Mouse (Mus musculus) heart, adult 2 months (tissue): ENCODE results near the gene Fzd5. TPM values are rescaled to one million over a fixed set of nuclear protein-coding genes. Genes with fewer than 3 reads are reported as not detected.

Experiments
- DNase-seq, 2 experiments: peaks; one replicate each; pipeline ENCODE4 v3.0.0; 2021
- H3K27ac ChIP-seq: fragments of 200-600 bp; 2 replicates; pipeline ENCODE4 v1.8.1; 2022
- H3K27me3 ChIP-seq: fragments of 200-500 bp; 2 replicates; pipeline ENCODE4 v1.6.1; 2012; ENCODE audit warnings: mild to moderate bottlenecking, low read length, inconsistent platforms, mixed read lengths; ENCODE audit not compliant: control insufficient read depth, insufficient read depth
- H3K36me3 ChIP-seq: fragments of 200-500 bp; 2 replicates; pipeline ENCODE4 v1.6.1; 2012; ENCODE audit warnings: low read length, inconsistent platforms; ENCODE audit not compliant: control insufficient read depth, insufficient read depth
- H3K4me1 ChIP-seq: fragments of 200-500 bp; 2 replicates; pipeline ENCODE4 v1.6.1; 2011; ENCODE audit warnings: low read length; ENCODE audit not compliant: control insufficient read depth, insufficient read depth
- H3K4me3 ChIP-seq: fragments of 200-600 bp; 2 replicates; pipeline ENCODE4 v1.8.1; 2022
- H3K79me2 ChIP-seq: fragments of 200-500 bp; replicated peaks from 2 replicates; pipeline ENCODE4 v1.6.1; 2012; ENCODE audit warnings: mild to moderate bottlenecking, inconsistent platforms, low read length, moderate library complexity, mixed read lengths; ENCODE audit not compliant: control insufficient read depth, insufficient read depth
- H3K9ac ChIP-seq: fragments of 200-500 bp; 2 replicates; pipeline ENCODE4 v1.6.1; 2012; ENCODE audit warnings: low read depth, mild to moderate bottlenecking, control low read depth, inconsistent platforms, low read length, mixed read lengths
- CTCF ChIP-seq: fragments of 200-600 bp; IDR thresholded peaks from 2 replicates; pipeline ENCODE4 v1.8.1; 2022; ENCODE audit warnings: antibody characterized with exemption, mild to moderate bottlenecking, moderate library complexity
- EP300 ChIP-seq: fragments of 200-500 bp; IDR thresholded peaks from 2 replicates; pipeline ENCODE4 v1.6.1; 2011; ENCODE audit warnings: low read depth, low read length, control low read depth; ENCODE audit not compliant: insufficient read depth
- POLR2A ChIP-seq: fragments of 200-500 bp; IDR thresholded peaks from 2 replicates; pipeline ENCODE4 v1.6.1; 2011; ENCODE audit warnings: mild to moderate bottlenecking, low read depth, low read length, control low read depth; ENCODE audit not compliant: insufficient read depth
- WGBS: fragments of 180-500 bp; shearing (Covaris S2); methylation state at CpG from one replicate; pipeline ENCODE4 v1.1.7; 2018; 5-methylcytosine and 5-hydroxymethylcytosine counted together
- intact Hi-C: fragments of 180-260 bp; cut with DNase I; formaldehyde crosslinking; loops from one replicate; pipeline ENCODE4 v1.15.1; 2025
- polyA plus RNA-seq: library from polyadenylated mRNA; depleted of rRNA; stranded (reverse); fragments of >200 nt; gene quantifications from 2 replicates; pipeline ENCODE4 v1.2.3, GENCODE M21; 2012
- total RNA-seq, 2 experiments: library from RNA; stranded (reverse); gene quantifications; 2 replicates each; pipeline ENCODE4 v1.2.3; 2021

Fzd5 gene
- total and polyA plus RNA-seq, 3 experiments = 3.2 to 4.4 (median 3.6) TPM

- 67% methylated on average over 8 of the region's 8 CpGs for WGBS
- Histone ChIP-seq H3K27me3 (no peaks in the 10 kb centered on the region), H3K4me3 (no peak overlapping the region), H3K36me3 (no peaks in the 10 kb centered on the region), H3K27ac (no peak overlapping the region), H3K79me2 (no peaks in the 10 kb centered on the region), H3K4me1 (peaks cover 2% of the 10 kb centered on the region; the same call in 1 of the 2 replicates), H3K9ac (no peak overlapping the region)
- intact Hi-C loops = no loop called here
- peak; percentile 69 to 76 for DNase-seq
- TF ChIP-seq POLR2A (0 out of 2 replicates have a peak, but pooled peaks have one; percentile 30), CTCF (no peak)
These were observed 15.6 kb upstream of the Fzd5 start for GRCm38 (mm10) chr1:64753109-64753508.

- H3K9ac ChIP-seq = no peak overlapping the region
- H3K4me3 ChIP-seq = no peak overlapping the region
- intact Hi-C loops = no loop called here
- no peaks in the 10 kb centered on the region for H3K79me2 ChIP-seq
- DNase-seq = no peak
- H3K4me1 ChIP-seq = no peaks in the 10 kb centered on the region
- H3K27ac ChIP-seq = no peak overlapping the region
- H3K27me3 ChIP-seq = no peaks in the 10 kb centered on the region
- no peaks in the 10 kb centered on the region for H3K36me3 ChIP-seq
- no peak for TF ChIP-seq POLR2A
- no peak for TF ChIP-seq EP300
- no peak for TF ChIP-seq CTCF
These were observed 7.1 kb upstream of the Fzd5 start for GRCm38 (mm10) chr1:64744616-64745015.

- H3K9ac ChIP-seq = no peak overlapping the region
- H3K27ac ChIP-seq = no peak overlapping the region
- H3K79me2 ChIP-seq = no peaks in the 10 kb centered on the region
- H3K36me3 ChIP-seq = no peaks in the 10 kb centered on the region
- H3K4me3 ChIP-seq = no peak overlapping the region
- DNase-seq = no peak
- H3K4me1 ChIP-seq = 0 out of 2 replicates have a peak, but pooled peaks cover 2% of the 10 kb centered on the region
- intact Hi-C loops = no loop called here
- no peak for TF ChIP-seq CTCF
- no peak for TF ChIP-seq EP300
- TF ChIP-seq POLR2A = no peak
- WGBS = 65% methylated on average over 18 of the region's 18 CpGs
- no peaks in the 10 kb centered on the region for H3K27me3 ChIP-seq
These were observed 5.3 kb upstream of the Fzd5 start for GRCm38 (mm10) chr1:64742741-64743408.

- H3K27me3 ChIP-seq = no peaks in the 10 kb centered on the region
- TF ChIP-seq EP300 (no peak), CTCF (peak; percentile 36), POLR2A (no peak)
- no peaks in the 10 kb centered on the region for H3K79me2 ChIP-seq
- no peaks in the 10 kb centered on the region for H3K36me3 ChIP-seq
- H3K4me3 ChIP-seq = peak overlapping the region; percentile 62
- peak overlapping the region; percentile 74 for H3K27ac ChIP-seq
- H3K4me1 ChIP-seq = peaks cover 2% of the 10 kb centered on the region; the same call in 1 of the 2 replicates
- WGBS = under 1% methylated on average over 14 of the region's 14 CpGs
- DNase-seq = peak; percentile 54 to 59
- peak overlapping the region; percentile 64 for H3K9ac ChIP-seq
- intact Hi-C loops = loop anchor here (1.0 to 10.0 kb wide), 3 partner anchors 54 to 446 kb away; partner anchors contain the start of genes Idh1 and Pikfyve
These were observed 1.1 kb upstream of the Fzd5 start for GRCm38 (mm10) chr1:64738661-64739082.

GRCm38 (mm10) chr1:64738180-64738555 lies 617 bp upstream of the Fzd5 start:
- no peak for DNase-seq
- H3K36me3 ChIP-seq = no peaks in the 10 kb centered on the region
- H3K79me2 ChIP-seq = no peaks in the 10 kb centered on the region
- no peak for TF ChIP-seq CTCF
- TF ChIP-seq POLR2A = no peak
- TF ChIP-seq EP300 = no peak
- peak overlapping the region; percentile 74 for H3K27ac ChIP-seq
- H3K4me1 ChIP-seq = peaks cover 2% of the 10 kb centered on the region; the same call in 1 of the 2 replicates
- H3K27me3 ChIP-seq = no peaks in the 10 kb centered on the region
- H3K4me3 ChIP-seq = peak overlapping the region; percentile 62
- intact Hi-C loops = loop anchor here (5.0 to 10.0 kb wide), 2 partner anchors 54 to 447 kb away; partner anchors contain the start of genes Idh1 and Pikfyve
- peak overlapping the region; percentile 31 for H3K9ac ChIP-seq
- 0% methylated on average over 11 of the region's 11 CpGs for WGBS

- intact Hi-C loops = loop anchor here (1.0 to 10.0 kb wide), 3 partner anchors 47 to 448 kb away; partner anchors contain the start of genes Ccnyl1, Idh1 and Pikfyve
- TF ChIP-seq POLR2A (no peak), CTCF (no peak), EP300 (no peak)
- Histone ChIP-seq H3K27me3 (no peaks in the 10 kb centered on the region), H3K79me2 (no peaks in the 10 kb centered on the region), H3K4me1 (peaks cover 2% of the 10 kb centered on the region; the same call in 1 of the 2 replicates), H3K27ac (peak overlapping the region; percentile 73), H3K9ac (peak overlapping the region; percentile 93), H3K36me3 (no peaks in the 10 kb centered on the region), H3K4me3 (peak overlapping the region; percentile 89)
- under 1% methylated on average over 54 of the region's 56 CpGs for WGBS
- DNase-seq = no peak
These were observed 660 bp downstream of the Fzd5 start for GRCm38 (mm10) chr1:64736681-64737501.
